Mouse (Mus musculus): Measurements from ENCODE around the gene Csn1s2a. TPM values are rescaled to one million over a fixed set of nuclear protein-coding genes. Genes with fewer than 3 reads are reported as not detected.
"Not testable (repeated sequence)": the region's sequence is repeated elsewhere in the genome, so short reads cannot be mapped to it uniquely, and the experiment has no call there.

Csn1s2a gene
- not detected for total RNA-seq (2021)
- long read RNA-seq, experiment 1, result 0 reads
- long read RNA-seq, experiment 2, result 0 reads

DNA sequence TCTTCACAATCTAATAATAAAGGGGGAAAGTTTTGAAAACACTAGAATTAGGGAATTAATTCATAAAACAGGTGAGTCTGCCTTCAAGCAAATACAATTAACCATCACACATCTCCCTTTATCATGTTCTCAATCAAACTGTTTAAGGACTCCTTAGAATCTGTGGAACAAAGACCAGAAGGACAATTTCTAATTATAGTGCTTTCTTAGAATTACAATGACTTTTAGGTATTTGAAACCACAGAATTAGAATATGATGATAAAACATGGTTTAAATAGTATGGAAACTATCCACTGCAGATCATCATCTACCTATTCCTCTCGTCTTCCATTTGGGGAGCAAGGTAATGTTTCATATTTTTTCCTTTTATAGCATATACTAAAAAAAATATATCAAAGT, at the start of gene Csn1s2a:
Gene Csn1s2a, plus strand, starts transcription at position 301 of the 400 bp plus-strand sequence.
- no peak for DNase-seq (ENCODE audit: low spot score in 2 of 2)

- DNase-seq (ENCODE audit: low spot score in 2 of 2), result no peak
Measured at GRCm38 (mm10) chr5:87734821-87735220, 39.5 kb upstream of the Csn1s2a start.

- DNase-seq (ENCODE audit: low spot score in 2 of 2), result no peak
Measured at GRCm38 (mm10) chr5:87753471-87753870, 20.9 kb upstream of the Csn1s2a start.

DNA sequence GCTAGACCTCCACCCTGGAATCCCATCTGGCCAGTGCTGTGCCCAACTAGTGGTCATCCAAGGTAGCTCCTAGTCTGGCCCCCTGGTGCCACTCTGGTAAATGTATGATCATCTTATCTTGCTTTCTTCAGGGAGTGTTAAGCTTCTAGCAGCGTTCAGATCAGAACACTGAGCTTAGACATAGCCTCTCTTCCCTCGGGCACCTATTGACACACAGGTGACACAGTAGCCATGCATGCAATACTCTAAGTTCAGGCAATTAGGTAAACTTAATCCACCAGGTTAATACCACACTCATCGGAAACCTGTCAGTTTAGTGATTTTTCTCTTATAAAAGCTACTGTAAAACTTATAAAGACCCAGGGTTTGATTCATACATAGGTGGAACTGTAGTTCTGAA, 9.8 kb upstream of the Csn1s2a start:
- DNase-seq (ENCODE audit: low spot score in 2 of 2), result no peak

GRCm38 (mm10) chr5:87772151-87772550, 2.2 kb upstream of the Csn1s2a start:
- not testable (repeated sequence) for DNase-seq (ENCODE audit: low spot score in 2 of 2)

GRCm38 (mm10) chr5:87782731-87783130, 8.4 kb downstream of the Csn1s2a start:
- DNase-seq (ENCODE audit: low spot score in 2 of 2), result peak in 1 of 2 experiments; percentile 4

DNA sequence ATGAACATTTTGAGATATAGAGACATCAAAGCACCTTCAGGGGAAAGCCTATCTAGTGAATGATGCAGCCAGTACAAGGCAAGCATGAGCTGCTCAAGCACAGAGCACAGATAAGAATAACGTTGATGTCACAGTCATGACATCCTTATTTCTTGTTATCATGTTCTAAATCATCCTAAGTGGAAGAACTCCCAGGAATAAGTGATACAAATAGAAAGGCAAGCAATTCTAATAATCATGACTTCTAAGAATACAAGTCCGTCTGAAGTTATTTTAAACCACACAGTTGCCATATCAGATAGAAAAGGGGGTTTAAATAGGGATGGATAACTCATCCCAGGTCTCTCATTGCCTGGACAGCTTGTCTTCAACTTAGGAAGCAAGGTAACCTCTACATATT, 33.4 kb downstream of the Csn1s2a start, which contains the start of gene Csn1s2b:
Gene Csn1s2b, plus strand, starts transcription at position 301 of the 400 bp plus-strand sequence.
- DNase-seq (ENCODE audit: low spot score in 2 of 2), result no peak

GRCm38 (mm10) chr5:87809253-87809652, 34.9 kb downstream of the Csn1s2a start:
- DNase-seq (ENCODE audit: low spot score in 2 of 2), result no peak

- DNase-seq (ENCODE audit: low spot score in 2 of 2), result no peak
Measured at GRCm38 (mm10) chr5:87825386-87825785, 51.0 kb downstream of the Csn1s2a start, which contains the start of gene Prr27. TSS of gene Prr27 (plus strand) at chr5:87825686.

Other genes starting within 250 kb of the Csn1s2a start
- not detected for gene Sult1b1, start 236.4 kb upstream of the Csn1s2a start, total RNA-seq (2021)
- gene Sult1d1, start 205.5 kb upstream of the Csn1s2a start, total RNA-seq (2021), result not detected
- not detected for gene Sult1e1, start 183.0 kb upstream of the Csn1s2a start, total RNA-seq (2021)
- not detected for gene Csn1s1, start 108.4 kb upstream of the Csn1s2a start, total RNA-seq (2021)
- gene Csn2, start 74.9 kb upstream of the Csn1s2a start, total RNA-seq (2021), result not detected
- gene Csn1s2b, start 33.5 kb downstream of the Csn1s2a start, total RNA-seq (2021), result not detected
- gene Prr27, start 51.1 kb downstream of the Csn1s2a start, total RNA-seq (2021), result not detected
- not detected for gene Odam, start 110.5 kb downstream of the Csn1s2a start, total RNA-seq (2021)
- not detected for gene Csn3, start 151.0 kb downstream of the Csn1s2a start, total RNA-seq (2021)
- not detected for gene 2310003L06Rik, start 194.9 kb downstream of the Csn1s2a start, total RNA-seq (2021)
- gene Gm28434, start 194.9 kb downstream of the Csn1s2a start, total RNA-seq (2021), result not detected
- not detected for gene Cabs1, start 204.9 kb downstream of the Csn1s2a start, total RNA-seq (2021)
- gene Smr3a, start 228.0 kb downstream of the Csn1s2a start, total RNA-seq (2021), result not detected